Mouse (Mus musculus) ovary, postnatal 36 days (tissue): Measurements from ENCODE around the gene Usp12.
"Not testable (repeated sequence)": the region's sequence is repeated elsewhere in the genome, so short reads cannot be mapped to it uniquely, and the experiment has no call there.

Experiments
- DNase-seq: peaks from one replicate; pipeline ENCODE4 v3.0.0; 2022; ENCODE audit warnings: low spot score, mixed read lengths

Gene Usp12

DNA sequence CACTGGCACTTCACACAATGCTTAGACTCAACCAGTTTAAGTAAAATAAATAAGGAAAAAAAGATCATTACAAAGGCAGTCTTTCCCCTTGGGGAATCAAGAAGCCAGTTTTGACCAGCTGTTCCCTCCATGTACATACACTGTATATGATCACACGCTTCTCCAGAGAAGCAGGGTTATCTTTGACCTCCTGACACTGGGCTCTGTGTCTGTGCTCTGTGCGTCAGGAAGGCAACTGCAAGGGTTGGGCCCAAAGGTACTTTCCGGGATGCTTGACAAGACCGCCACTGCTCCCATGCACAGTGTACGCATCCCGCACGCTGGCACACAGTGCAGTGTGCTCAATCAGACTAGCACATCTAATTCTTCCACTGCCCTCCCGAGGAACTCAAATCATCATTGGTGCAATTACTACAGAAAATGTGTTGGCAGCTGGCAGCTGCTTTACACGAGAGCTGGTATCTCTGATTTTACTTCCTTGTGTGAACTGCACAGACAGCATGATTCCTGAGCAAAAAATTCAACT lies 57.8 kb downstream of the Usp12 start:
- no peak for DNase-seq

GRCm38 (mm10) chr5:146736348-146736747 lies 58.5 kb downstream of the Usp12 start:
- no peak for DNase-seq

DNA sequence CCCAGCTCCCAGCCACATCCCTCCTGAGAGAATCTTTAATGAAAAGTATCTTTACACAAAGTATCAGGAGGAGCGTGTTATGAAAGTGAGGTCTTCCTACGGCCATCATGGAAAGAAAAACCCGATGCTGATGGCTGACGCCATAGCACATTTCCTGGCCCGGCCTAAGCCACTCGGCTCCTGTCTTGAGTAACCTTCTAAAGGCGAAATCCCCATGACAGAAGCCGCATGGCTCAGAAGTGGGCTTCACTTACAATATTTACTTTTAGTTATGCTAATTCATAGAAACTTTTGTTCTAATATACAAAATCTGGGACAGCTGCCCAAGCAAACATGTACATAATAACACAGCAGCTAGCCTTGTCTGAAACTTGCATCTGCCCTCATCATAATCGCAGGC lies 59.8 kb downstream of the Usp12 start:
- not testable (repeated sequence) for DNase-seq

DNA sequence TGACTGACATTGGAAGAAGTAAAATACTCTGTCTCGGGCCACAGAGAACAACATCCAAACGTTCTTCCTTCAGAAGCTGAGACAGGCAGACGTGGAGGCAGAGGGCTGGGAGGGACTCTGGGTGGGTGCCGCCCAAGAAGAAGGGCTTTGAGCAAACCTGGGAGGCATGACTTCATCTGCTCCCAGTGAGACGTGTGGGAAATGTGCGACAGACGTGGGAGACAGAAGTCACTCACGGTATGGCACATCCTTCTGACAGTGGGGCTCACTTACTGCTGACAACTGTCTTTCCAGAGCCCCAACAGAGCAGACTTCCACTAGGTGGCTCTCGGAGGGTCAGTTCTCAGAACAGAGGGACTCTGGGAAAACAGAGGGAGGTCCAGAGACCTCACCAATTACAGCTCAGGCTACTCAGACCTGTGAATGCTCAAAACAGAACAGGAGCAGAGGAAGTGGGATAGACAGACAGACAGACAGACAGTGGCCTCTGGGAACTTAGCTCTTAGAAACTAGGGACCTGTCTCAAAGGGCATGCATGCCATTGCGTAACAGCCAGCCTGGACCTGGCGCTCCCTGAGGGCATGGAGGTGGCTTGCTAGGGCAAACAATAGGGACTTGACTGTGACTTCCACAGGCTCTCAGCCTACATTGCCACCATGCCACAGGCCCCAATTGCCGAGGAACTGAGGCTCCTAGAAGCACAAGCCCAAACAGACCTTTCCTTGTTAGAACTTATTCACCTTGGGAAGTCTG lies 60.7 kb downstream of the Usp12 start:
- no peak for DNase-seq

- DNase-seq: no peak
Measured at GRCm38 (mm10) chr5:146733372-146733771, 61.4 kb downstream of the Usp12 start.

- DNase-seq: no peak
Measured at GRCm38 (mm10) chr5:146727006-146727405, 67.8 kb downstream of the Usp12 start.

DNA sequence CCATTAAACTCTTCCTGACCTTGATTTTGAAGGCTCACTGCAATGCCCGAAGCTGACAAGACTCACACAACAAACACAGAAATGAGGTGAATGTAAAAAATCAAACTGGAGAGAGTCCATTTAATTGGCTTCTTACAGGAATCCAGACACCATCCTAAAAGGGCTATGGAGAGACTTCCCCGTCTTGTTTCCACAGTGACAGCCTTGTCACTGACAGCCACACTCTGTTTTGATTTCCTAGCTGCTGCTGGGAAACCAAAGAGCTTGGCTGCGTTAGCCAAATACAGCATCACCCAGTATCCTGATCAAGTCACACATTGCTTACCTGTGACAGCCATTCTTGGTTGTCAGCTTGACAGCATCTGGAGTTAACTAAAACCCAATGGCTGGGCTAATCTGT lies 69.8 kb downstream of the Usp12 start:
- DNase-seq: no peak

DNA sequence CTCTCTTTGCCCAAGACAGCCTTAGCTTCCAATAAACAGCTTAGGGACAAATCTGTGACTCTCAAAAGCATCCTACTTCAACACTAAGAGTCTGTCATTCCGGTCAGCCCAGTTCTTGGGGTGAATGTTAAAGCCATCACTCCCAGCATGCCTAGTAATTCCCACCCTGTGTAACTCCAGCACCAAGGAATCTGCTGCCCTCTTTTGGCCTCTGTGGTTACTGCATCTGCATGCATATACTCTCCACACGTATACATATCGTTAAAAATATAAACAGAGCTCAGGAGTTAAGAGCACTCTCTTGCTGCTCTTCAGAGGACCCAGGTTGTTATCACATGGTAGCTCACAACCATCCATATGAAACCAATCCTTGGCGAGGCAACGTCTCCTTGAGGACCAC lies 71.4 kb downstream of the Usp12 start:
- DNase-seq: no peak

DNA sequence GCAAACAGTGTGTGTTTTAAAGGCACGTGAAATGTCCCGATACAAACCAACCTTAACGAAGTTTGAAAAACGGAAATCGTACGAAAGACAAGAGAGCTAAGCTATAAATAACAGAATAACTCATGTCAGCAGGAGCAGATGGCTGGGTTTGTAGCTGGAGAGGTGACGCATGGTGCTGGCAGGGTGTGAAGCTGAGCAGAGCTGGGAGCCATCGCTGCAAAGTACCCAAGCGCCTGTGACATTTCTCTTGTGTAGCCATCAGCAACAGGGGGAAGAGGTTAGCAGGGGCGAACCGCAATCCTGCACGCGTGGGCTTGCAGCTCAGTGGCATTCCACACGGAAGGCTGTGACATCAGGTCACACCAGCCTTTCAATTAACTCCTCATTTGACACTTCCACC lies 72.6 kb downstream of the Usp12 start:
- DNase-seq: no peak

- no peak for DNase-seq
Measured at GRCm38 (mm10) chr5:146719584-146720356, 75.0 kb downstream of the Usp12 start.

DNA sequence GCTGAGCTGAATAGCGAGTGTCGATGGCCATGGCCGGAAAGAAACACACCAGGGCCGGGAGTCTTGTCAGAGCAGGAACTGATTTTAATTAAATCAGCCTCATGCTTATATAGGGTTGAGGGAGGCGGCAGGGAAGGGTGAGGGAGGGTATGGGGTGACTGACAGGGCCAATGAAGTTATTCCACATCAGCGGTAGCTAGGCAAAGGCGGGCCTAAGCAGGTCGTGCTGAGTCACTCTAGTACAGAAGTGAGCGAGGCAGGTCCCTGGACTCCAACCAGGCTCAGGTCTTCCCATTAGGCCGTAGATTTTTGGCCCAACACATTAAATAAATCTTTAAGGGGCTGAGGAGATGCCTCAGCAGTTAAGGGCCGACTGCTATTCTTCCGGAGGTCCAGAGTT lies 81.0 kb downstream of the Usp12 start:
- no peak for DNase-seq

GRCm38 (mm10) chr5:146713088-146713487 lies 81.7 kb downstream of the Usp12 start:
- DNase-seq: no peak

DNA sequence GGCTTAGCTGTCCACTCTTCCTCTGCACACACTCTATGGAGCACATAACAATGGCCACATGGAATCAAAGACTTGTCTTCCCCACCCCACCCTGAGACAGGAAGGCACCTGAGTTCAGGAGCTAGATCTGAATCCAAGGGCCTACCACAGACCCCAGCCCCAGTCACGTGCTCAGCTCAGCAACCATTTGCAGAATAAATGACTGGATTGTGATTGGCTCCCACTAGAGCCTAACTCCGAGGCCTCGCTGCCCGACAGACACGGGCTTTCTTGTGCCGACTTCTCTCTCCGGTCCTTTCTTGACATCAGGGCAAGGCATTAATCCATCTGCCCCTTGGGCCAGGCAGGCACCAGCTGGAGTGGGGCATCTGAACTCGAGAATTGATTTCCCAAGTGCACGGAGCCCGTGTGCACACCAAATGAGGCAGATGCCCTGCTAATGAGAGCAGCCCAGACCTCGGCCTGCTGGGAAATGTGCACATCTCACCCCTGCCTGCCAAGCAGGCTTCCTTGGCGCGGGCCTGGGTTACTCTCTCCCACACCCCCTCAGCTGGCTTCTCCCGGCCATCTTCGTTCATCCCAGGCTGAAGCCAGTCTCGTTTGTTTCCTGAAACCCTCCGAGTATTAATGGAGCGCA lies 82.4 kb downstream of the Usp12 start:
- DNase-seq: no peak

- no peak for DNase-seq
Measured at GRCm38 (mm10) chr5:146709361-146709760, 85.4 kb downstream of the Usp12 start.

- DNase-seq: peak; percentile 83
Measured at GRCm38 (mm10) chr5:146705815-146706408, 88.9 kb downstream of the Usp12 start.

DNA sequence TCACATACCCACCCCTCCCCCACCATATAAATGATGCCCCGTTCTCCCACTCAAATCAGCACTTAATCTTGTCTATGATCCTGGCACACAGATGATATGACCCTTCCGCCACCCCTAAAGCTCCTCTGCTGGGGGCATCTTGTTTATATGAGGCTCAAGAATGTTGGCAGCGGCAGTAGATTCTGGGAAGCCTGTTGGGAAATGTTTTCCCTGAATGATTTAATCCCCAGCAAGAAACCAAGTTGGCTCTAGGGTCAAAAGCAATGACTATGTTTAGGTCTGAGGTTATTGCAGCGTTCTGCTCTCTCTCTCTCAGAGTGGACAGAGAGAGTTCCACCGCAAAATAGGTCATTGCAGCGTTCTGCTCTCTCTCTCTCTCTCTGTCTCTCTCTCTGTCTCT lies 89.4 kb downstream of the Usp12 start:
- no peak for DNase-seq

- DNase-seq: no peak
Measured at GRCm38 (mm10) chr5:146704241-146704640, 90.6 kb downstream of the Usp12 start.

DNA sequence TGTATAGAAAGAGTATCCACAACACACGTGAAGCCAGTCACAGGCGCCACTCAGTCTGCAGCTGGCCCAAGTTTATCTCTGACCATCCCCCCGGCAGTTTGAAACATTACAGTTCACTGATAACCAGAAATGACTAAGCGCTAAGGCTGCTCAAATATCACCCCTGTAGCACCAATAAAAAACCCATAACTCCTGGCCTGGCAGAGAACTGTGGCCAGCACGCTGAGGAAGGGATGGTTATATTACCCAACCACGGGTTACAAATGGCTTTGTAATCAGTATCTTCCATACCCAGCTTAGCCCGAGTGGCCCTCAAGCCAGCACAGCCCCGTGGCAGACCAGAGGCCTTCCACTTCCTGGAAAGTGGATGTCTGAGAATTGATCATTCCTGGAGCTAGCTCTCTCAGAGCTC lies 91.1 kb downstream of the Usp12 start:
- DNase-seq: no peak

GRCm38 (mm10) chr5:146700099-146700498 lies 94.7 kb downstream of the Usp12 start:
- DNase-seq: no peak

GRCm38 (mm10) chr5:146699433-146700019 lies 95.3 kb downstream of the Usp12 start:
- DNase-seq: no peak

- no peak for DNase-seq
Measured at GRCm38 (mm10) chr5:146695543-146695942, 99.3 kb downstream of the Usp12 start.

GRCm38 (mm10) chr5:146692976-146693361 lies 101.8 kb downstream of the Usp12 start:
- DNase-seq: no peak
